Comparison of ENCODE assay signal across 8 mouse cellular contexts in genomic region chr12:81859351-81860307, GRCm38 (mm10). TPM values are rescaled to one million over a fixed set of nuclear protein-coding genes. Genes with fewer than 3 reads are reported as not detected.
DNase-seq lines count a peak whose midpoint lies in the region; ATAC-seq and TF ChIP-seq lines count a peak whose summit lies in the region.

Gene Pcnx (plus strand): TSS chr12:81860023.

- H3K79me3 ChIP-seq in C2C12 (ENCODE audit: low read depth) = peaks cover 5% of the 10 kb centered on the region

- H3K4me1 ChIP-seq in bone marrow, adult 2 months (ENCODE audit: control insufficient read depth, insufficient read depth, low read length) = no peaks in the 10 kb centered on the region; the same call in 1 of the 2 replicates
- peaks cover 12 to 44% of the 10 kb centered on the region in 2 experiments for H3K4me1 ChIP-seq in heart, embryonic 14.5 days (ENCODE audit: control insufficient read depth in 2 of 2, insufficient read depth in 2 of 2, low read length in 2 of 2)
- peaks cover 24% of the 10 kb centered on the region for H3K4me1 ChIP-seq in liver, embryonic 15.5 days (replicated peaks)
- H3K4me1 ChIP-seq in neural tube, embryonic 14.5 days (ENCODE audit: control insufficient read depth, insufficient read depth, low read length) = peaks cover 16% of the 10 kb centered on the region
- peaks cover 13% of the 10 kb centered on the region for H3K4me1 ChIP-seq in testis, adult 2 months (ENCODE audit: control insufficient read depth, insufficient read depth, low read length)

- no peak for TF ChIP-seq POLR2A in bone marrow, adult 2 months (IDR thresholded peaks at IDR 0.05; ENCODE audit: borderline replicate concordance, control insufficient read depth, low read depth, low read length)
- TF ChIP-seq POLR2A in testis, adult 2 months (IDR thresholded peaks at IDR 0.05; ENCODE audit: control insufficient read depth, low read depth, low read length) = peak; percentile 54

- H3K4me3 ChIP-seq in C2C12 (ENCODE audit: insufficient read depth, poor library complexity, severe bottlenecking) = peak within 1 kb of the TSS; percentile 80
- peak within 1 kb of the TSS; percentile 96 for H3K4me3 ChIP-seq in bone marrow, adult 2 months (replicated peaks; ENCODE audit: control insufficient read depth, low read depth, low read length)
- peak within 1 kb of the TSS; percentile 60 to 86 for H3K4me3 ChIP-seq in heart, embryonic 14.5 days (ENCODE audit: control insufficient read depth in 1 of 2, insufficient read depth in 1 of 2, low read depth in 1 of 2, low read length in 2 of 2)
- H3K4me3 ChIP-seq in liver, embryonic 15.5 days (replicated peaks) = peak within 1 kb of the TSS; percentile 68
- H3K4me3 ChIP-seq in neural tube, embryonic 14.5 days (ENCODE audit: low read depth, low read length) = peak within 1 kb of the TSS; percentile 99
- H3K4me3 ChIP-seq in testis, adult 2 months (ENCODE audit: control insufficient read depth, low read depth, low read length) = peak within 1 kb of the TSS; percentile 92

- H3K27me3 ChIP-seq in C2C12 (ENCODE audit: control insufficient read depth, insufficient read depth, insufficient read length) = no peaks in the 10 kb centered on the region
- no peaks in the 10 kb centered on the region for H3K27me3 ChIP-seq in heart, embryonic 14.5 days (ENCODE audit: control insufficient read depth, insufficient read depth, low read length)
- peaks cover 62% of the 10 kb centered on the region for H3K27me3 ChIP-seq in liver, embryonic 15.5 days
- H3K27me3 ChIP-seq in neural tube, embryonic 14.5 days (ENCODE audit: control insufficient read depth, insufficient read depth, low read length) = no peaks in the 10 kb centered on the region; the same call in 1 of the 2 replicates
- no peaks in the 10 kb centered on the region for H3K27me3 ChIP-seq in testis, adult 2 months (ENCODE audit: control insufficient read depth, insufficient read depth, low read length)

- H3K9ac ChIP-seq in heart, embryonic 14.5 days (ENCODE audit: low read length) = peak within 1 kb of the TSS; percentile 98
- H3K9ac ChIP-seq in liver, embryonic 15.5 days = peak within 1 kb of the TSS; percentile 58
- H3K9ac ChIP-seq in neural tube, embryonic 14.5 days (replicated peaks; ENCODE audit: low read depth, low read length) = peak within 1 kb of the TSS; percentile 97

- no peaks in the 10 kb centered on the region for H3K36me3 ChIP-seq in C2C12 (ENCODE audit: control insufficient read depth, insufficient read depth)
- no peaks in the 10 kb centered on the region for H3K36me3 ChIP-seq in heart, embryonic 14.5 days (ENCODE audit: control insufficient read depth, insufficient read depth, low read length)
- H3K36me3 ChIP-seq in liver, embryonic 15.5 days (replicated peaks) = no peaks in the 10 kb centered on the region
- no peaks in the 10 kb centered on the region for H3K36me3 ChIP-seq in neural tube, embryonic 14.5 days (ENCODE audit: control insufficient read depth, insufficient read depth, low read length)
- no peaks in the 10 kb centered on the region for H3K36me3 ChIP-seq in testis, adult 2 months (ENCODE audit: control insufficient read depth, insufficient read depth, low read length)

- H3K27ac ChIP-seq in bone marrow, adult 2 months (ENCODE audit: control insufficient read depth, insufficient read depth, low read depth, low read length, poor library complexity) = peak within 1 kb of the TSS; percentile 93
- peak within 1 kb of the TSS; percentile 56 to 92 for H3K27ac ChIP-seq in heart, embryonic 14.5 days (replicated peaks in 1 of 2; ENCODE audit: control insufficient read depth in 1 of 2, insufficient read depth in 1 of 2, low read depth in 2 of 2, low read length in 2 of 2)
- no peak within 1 kb of the TSS for H3K27ac ChIP-seq in liver, embryonic 15.5 days (replicated peaks)
- H3K27ac ChIP-seq in neural tube, embryonic 14.5 days (ENCODE audit: low read depth, low read length) = peak within 1 kb of the TSS; percentile 93
- H3K27ac ChIP-seq in testis, adult 2 months (ENCODE audit: control insufficient read depth, insufficient read depth, low read depth, low read length) = peak within 1 kb of the TSS; percentile 96

- WGBS in bone marrow, adult 2 months = 2% methylated on average over 72 of the region's 83 CpGs
- 6% methylated on average over 42 of the region's 83 CpGs for WGBS in heart, embryonic 14.5 days
- 2% methylated on average over 71 of the region's 83 CpGs for WGBS in liver, embryonic 15.5 days (ENCODE audit: insufficient replicate concordance)
- WGBS in neural tube, embryonic 14.5 days = 5% methylated on average over 21 of the region's 83 CpGs

- peak within 1 kb of the TSS; percentile 97 for H3ac ChIP-seq in C2C12 (ENCODE audit: control insufficient read depth, insufficient read length, low read depth)

- peaks cover 27% of the 10 kb centered on the region for H3K79me2 ChIP-seq in C2C12 (ENCODE audit: control insufficient read depth, insufficient read depth)

- peak; percentile 74 for TF ChIP-seq CTCF in C2C12 (IDR thresholded peaks at IDR 0.05; ENCODE audit: control insufficient read depth, insufficient read depth, insufficient read length)
- TF ChIP-seq CTCF in bone marrow, adult 2 months (IDR thresholded peaks at IDR 0.05; ENCODE audit: control insufficient read depth, insufficient read depth, low read length) = peak; percentile 62
- TF ChIP-seq CTCF in testis, adult 2 months (IDR thresholded peaks at IDR 0.05; ENCODE audit: control insufficient read depth, insufficient read depth, insufficient replicate concordance, low read depth, low read length) = peak; percentile 49; the same call in 1 of the 2 replicates

- peak; percentile 92 for DNase-seq in kidney, postnatal 14 days

- peak; percentile 42; the same call in 1 of the 2 replicates for ATAC-seq in erythroid progenitor cell, adult 5-6 weeks (replicated peaks; ENCODE audit: low FRiP score, poor library complexity, severe bottlenecking)
- ATAC-seq in heart, embryonic 14.5 days (ENCODE audit: insufficient number of reproducible peaks, insufficient read depth, low FRiP score, low read depth) = peak; percentile 82
- peak; percentile 66 for ATAC-seq in liver, embryonic 15.5 days (ENCODE audit: insufficient read depth)
- peak; percentile 85 for ATAC-seq in neural tube, embryonic 14.5 days (ENCODE audit: low read depth)

- no peaks in the 10 kb centered on the region for H3K9me3 ChIP-seq in heart, embryonic 14.5 days (ENCODE audit: control insufficient read depth, low read length)
- H3K9me3 ChIP-seq in liver, embryonic 15.5 days (replicated peaks) = no peaks in the 10 kb centered on the region
- H3K9me3 ChIP-seq in neural tube, embryonic 14.5 days (ENCODE audit: control insufficient read depth, low read length) = no peaks in the 10 kb centered on the region

- peak within 1 kb of the TSS; percentile 82 for H3K4me2 ChIP-seq in heart, embryonic 14.5 days (ENCODE audit: low read length)
- peak within 1 kb of the TSS; percentile 86 for H3K4me2 ChIP-seq in liver, embryonic 15.5 days
- H3K4me2 ChIP-seq in neural tube, embryonic 14.5 days (ENCODE audit: low read depth, low read length) = peak within 1 kb of the TSS; percentile 57

TF ChIP-seq in C2C12, 6 proteins besides CTCF, POLR2A, EP300 and RAD21:
- no peak for TF ChIP-seq MYOD1 (IDR thresholded peaks at IDR 0.05; ENCODE audit: control insufficient read depth, insufficient read length, low read depth)
- TF ChIP-seq FOSL1 (IDR thresholded peaks at IDR 0.05; ENCODE audit: insufficient read depth, low read length, poor library complexity, severe bottlenecking) = no peak
- no peak for TF ChIP-seq MYOG (IDR thresholded peaks at IDR 0.05; ENCODE audit: control insufficient read depth, extremely low read depth, insufficient read length)
- no peak for TF ChIP-seq USF1 (IDR thresholded peaks at IDR 0.05; ENCODE audit: low read depth)
- TF ChIP-seq MAX (IDR thresholded peaks at IDR 0.05) = no peak
- no peak for TF ChIP-seq CEBPB (IDR thresholded peaks at IDR 0.05; ENCODE audit: low read depth)

RNA-seq across cellular contexts. Expression of gene Pcnx, which starts in this region (rescaled TPM):
- polyA plus RNA-seq in C2C12 (2012; fragmentation: generic; extraction: Trizol) = 9.1 TPM
- 10.3 and 38.8 TPM in 2 replicates for polyA plus RNA-seq in bone marrow, adult 2 months (2011; ENCODE audit: insufficient read depth, insufficient read length, low replicate concordance, missing spikeins)
- total RNA-seq in erythroid progenitor cell, adult 5-6 weeks (2015; ENCODE audit: low replicate concordance) = 1.4 and 15.5 TPM in 2 replicates
- total RNA-seq in erythroid progenitor cell, adult 5-6 weeks (2017; ENCODE audit: low replicate concordance) = 2.4 and 6.6 TPM in 2 replicates
- polyA plus RNA-seq in heart, embryonic 14.5 days (2014; fragmentation: Nextera tagmentation; extraction: Ambion mirVana) = 15.4 and 17.4 TPM in 2 replicates
- 1.0 and 1.3 TPM in 2 replicates for polyA plus RNA-seq in liver, embryonic 15.5 days (2015; fragmentation: Nextera tagmentation; extraction: Ambion mirVana)
- polyA plus RNA-seq in neural tube, embryonic 14.5 days (2014; fragmentation: Nextera tagmentation; extraction: Ambion mirVana) = 15.4 and 23.5 TPM in 2 replicates
- polyA plus RNA-seq in testis, adult 2 months (2012; rRNA removed) = 49.1 and 54.2 TPM in 2 replicates
